Mouse (Mus musculus): Measurements from ENCODE around the gene Slc32a1. TPM values are rescaled to one million over a fixed set of nuclear protein-coding genes. Genes with fewer than 3 reads are reported as not detected.

Gene Slc32a1
- polyA plus RNA-seq, 1 experiment: 93.9 TPM

DNA sequence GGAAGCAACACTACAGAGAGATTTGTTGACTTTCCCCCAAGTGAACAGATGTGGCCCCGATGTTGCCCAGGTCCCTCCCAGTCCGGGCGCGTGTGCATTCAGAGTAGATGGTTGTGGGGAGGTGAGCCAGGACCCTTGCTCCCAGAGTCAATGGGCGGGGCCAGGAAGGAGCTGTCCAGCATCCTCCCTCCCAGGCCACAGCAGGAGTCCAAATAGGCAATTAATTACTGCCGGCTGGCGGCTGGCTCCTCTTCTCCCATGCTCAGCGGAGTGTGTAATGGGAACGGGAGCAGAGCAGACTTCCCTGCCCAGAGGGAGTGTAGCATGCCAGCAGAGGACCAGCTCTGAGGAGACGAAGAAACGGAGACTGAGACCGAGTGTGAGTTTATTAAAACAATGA lies 15.5 kb upstream of the Slc32a1 start:
- TF ChIP-seq CTCF (IDR thresholded peaks at IDR 0.05; ENCODE audit: borderline replicate concordance, extremely low read depth, insufficient read depth, insufficient read length) (no peak), POLR2A (IDR thresholded peaks at IDR 0.05; ENCODE audit: borderline replicate concordance, extremely low read depth, insufficient read depth, insufficient read length, poor library complexity, severe bottlenecking) (no peak)
- peak; percentile 91 for DNase-seq (ENCODE audit: low read depth)

DNA sequence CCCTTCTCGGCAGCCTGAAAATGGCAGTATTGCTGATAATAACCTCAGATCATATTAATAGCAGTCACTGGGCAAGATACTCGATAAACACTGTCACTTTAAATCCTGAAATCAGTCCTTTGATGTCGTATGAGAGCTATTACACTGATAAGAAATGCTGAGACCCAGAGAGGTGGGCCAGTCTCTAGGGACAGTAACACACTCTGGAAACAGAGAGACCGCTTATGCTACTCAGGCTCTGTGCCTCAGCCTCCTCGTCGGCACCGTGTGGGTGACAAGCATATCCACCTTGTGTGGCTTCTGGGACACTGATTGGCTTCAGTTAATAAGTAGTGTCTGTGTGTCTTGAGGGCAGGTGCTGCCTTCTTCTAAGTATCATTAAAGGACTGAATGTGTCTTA lies 15.0 kb upstream of the Slc32a1 start:
- DNase-seq (ENCODE audit: low read depth): peak; percentile 45
- TF ChIP-seq CTCF (IDR thresholded peaks at IDR 0.05; ENCODE audit: borderline replicate concordance, extremely low read depth, insufficient read depth, insufficient read length): no peak
- no peak for TF ChIP-seq POLR2A (IDR thresholded peaks at IDR 0.05; ENCODE audit: borderline replicate concordance, extremely low read depth, insufficient read depth, insufficient read length, poor library complexity, severe bottlenecking)

GRCm38 (mm10) chr2:158596803-158597202 lies 13.8 kb upstream of the Slc32a1 start:
- TF ChIP-seq CTCF (IDR thresholded peaks at IDR 0.05; ENCODE audit: borderline replicate concordance, extremely low read depth, insufficient read depth, insufficient read length) (no peak), POLR2A (IDR thresholded peaks at IDR 0.05; ENCODE audit: borderline replicate concordance, extremely low read depth, insufficient read depth, insufficient read length, poor library complexity, severe bottlenecking) (no peak)
- no peak for DNase-seq (ENCODE audit: low read depth)

- DNase-seq (ENCODE audit: low read depth): peak; percentile 82
Observed at GRCm38 (mm10) chr2:158600517-158600916, 10.1 kb upstream of the Slc32a1 start.

GRCm38 (mm10) chr2:158601326-158601725 lies 9.2 kb upstream of the Slc32a1 start:
- DNase-seq (ENCODE audit: low read depth): no peak
- TF ChIP-seq POLR2A (IDR thresholded peaks at IDR 0.05; ENCODE audit: borderline replicate concordance, extremely low read depth, insufficient read depth, insufficient read length, poor library complexity, severe bottlenecking) (no peak), CTCF (IDR thresholded peaks at IDR 0.05; ENCODE audit: borderline replicate concordance, extremely low read depth, insufficient read depth, insufficient read length) (no peak)

More at GRCm38 (mm10) chr2:158600517-158600916, 10.1 kb upstream of the Slc32a1 start:
- TF ChIP-seq POLR2A (IDR thresholded peaks at IDR 0.05; ENCODE audit: borderline replicate concordance, extremely low read depth, insufficient read depth, insufficient read length, poor library complexity, severe bottlenecking): no peak
- TF ChIP-seq CTCF (IDR thresholded peaks at IDR 0.05; ENCODE audit: borderline replicate concordance, extremely low read depth, insufficient read depth, insufficient read length): no peak

- DNase-seq (ENCODE audit: low read depth): peak; percentile 83
- TF ChIP-seq POLR2A (IDR thresholded peaks at IDR 0.05; ENCODE audit: borderline replicate concordance, extremely low read depth, insufficient read depth, insufficient read length, poor library complexity, severe bottlenecking) (no peak), CTCF (IDR thresholded peaks at IDR 0.05; ENCODE audit: borderline replicate concordance, extremely low read depth, insufficient read depth, insufficient read length) (no peak)
Observed at GRCm38 (mm10) chr2:158602663-158603062, 7.9 kb upstream of the Slc32a1 start.

DNA sequence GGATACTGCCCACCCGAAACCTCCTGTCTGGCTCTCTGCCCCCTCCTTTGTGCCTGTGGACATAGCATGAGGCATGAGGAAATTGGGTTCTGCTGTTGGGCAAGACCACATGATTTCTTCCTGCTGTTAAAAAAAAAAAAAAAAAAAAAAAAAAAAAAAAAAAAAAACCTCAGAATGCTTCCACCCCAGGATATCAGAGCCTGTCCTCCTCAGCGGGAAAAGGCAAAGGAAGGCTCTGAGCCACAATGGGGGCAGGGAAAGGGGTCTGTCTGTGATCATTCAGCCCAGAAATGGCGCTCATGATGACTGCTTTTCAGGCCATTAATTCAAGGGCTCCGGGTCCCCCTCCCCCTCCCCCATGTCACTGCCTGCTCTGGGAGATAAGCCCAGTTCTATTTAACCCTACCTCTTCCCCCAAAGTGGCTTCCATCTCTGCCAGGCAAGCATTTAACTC lies 4.0 kb upstream of the Slc32a1 start:
- no peak for TF ChIP-seq POLR2A (IDR thresholded peaks at IDR 0.05; ENCODE audit: borderline replicate concordance, extremely low read depth, insufficient read depth, insufficient read length, poor library complexity, severe bottlenecking)
- DNase-seq (ENCODE audit: low read depth): peak; percentile 95

GRCm38 (mm10) chr2:158609681-158610080 lies 886 bp upstream of the Slc32a1 start:
- no peak for TF ChIP-seq CTCF (IDR thresholded peaks at IDR 0.05; ENCODE audit: borderline replicate concordance, extremely low read depth, insufficient read depth, insufficient read length)
- no peak for TF ChIP-seq POLR2A (IDR thresholded peaks at IDR 0.05; ENCODE audit: borderline replicate concordance, extremely low read depth, insufficient read depth, insufficient read length, poor library complexity, severe bottlenecking)
- DNase-seq (ENCODE audit: low read depth): peak; percentile 72

DNA sequence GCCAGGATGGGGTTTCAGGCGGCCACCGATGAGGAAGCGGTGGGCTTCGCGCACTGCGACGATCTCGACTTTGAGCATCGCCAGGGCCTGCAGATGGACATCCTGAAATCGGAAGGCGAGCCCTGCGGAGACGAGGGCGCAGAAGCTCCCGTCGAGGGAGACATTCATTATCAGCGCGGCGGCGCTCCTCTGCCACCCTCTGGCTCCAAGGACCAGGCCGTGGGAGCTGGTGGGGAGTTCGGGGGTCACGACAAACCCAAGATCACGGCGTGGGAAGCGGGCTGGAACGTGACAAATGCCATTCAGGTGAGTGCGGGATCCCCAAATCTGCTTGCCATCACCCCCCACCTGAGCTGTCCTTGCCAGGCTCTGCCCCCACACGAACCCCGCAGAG lies 756 bp downstream of the Slc32a1 start:
- no peak for DNase-seq (ENCODE audit: low read depth)
- TF ChIP-seq CTCF (IDR thresholded peaks at IDR 0.05; ENCODE audit: borderline replicate concordance, extremely low read depth, insufficient read depth, insufficient read length) (no peak), POLR2A (IDR thresholded peaks at IDR 0.05; ENCODE audit: borderline replicate concordance, extremely low read depth, insufficient read depth, insufficient read length, poor library complexity, severe bottlenecking) (no peak)

- TF ChIP-seq CTCF (IDR thresholded peaks at IDR 0.05; ENCODE audit: borderline replicate concordance, extremely low read depth, insufficient read depth, insufficient read length): no peak
- no peak for TF ChIP-seq POLR2A (IDR thresholded peaks at IDR 0.05; ENCODE audit: borderline replicate concordance, extremely low read depth, insufficient read depth, insufficient read length, poor library complexity, severe bottlenecking)
- DNase-seq (ENCODE audit: low read depth): no peak
Observed at GRCm38 (mm10) chr2:158611726-158612670, 1.4 kb downstream of the Slc32a1 start.

DNA sequence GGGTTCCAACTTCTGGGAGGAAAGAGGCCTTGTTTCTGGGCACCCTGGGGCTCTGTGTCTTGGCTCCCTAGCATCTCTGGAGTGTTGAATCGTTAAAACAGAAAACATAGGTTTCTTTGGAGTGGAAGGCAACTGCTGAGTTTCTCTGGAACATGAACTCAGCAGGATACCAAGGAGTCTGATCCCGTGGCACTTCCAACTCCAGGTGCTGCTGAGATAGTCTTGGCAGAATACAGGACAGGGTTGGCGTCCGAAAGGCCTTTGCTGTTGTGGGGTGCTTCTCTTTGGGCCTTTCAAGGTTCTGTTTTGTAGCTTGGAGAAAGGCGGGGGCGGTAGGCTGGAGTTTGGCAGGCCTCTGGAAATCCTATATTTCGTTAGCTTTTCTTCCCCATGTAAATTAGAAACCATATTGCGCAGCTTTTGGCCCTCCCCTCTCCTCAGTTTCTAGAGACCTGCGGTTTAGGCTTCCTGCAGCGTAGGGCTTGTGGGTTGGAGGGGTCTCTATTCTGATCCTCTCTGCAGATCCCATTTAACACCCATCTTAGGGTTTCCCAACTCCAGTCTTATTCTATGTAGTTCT lies 2.2 kb downstream of the Slc32a1 start:
- DNase-seq (ENCODE audit: low read depth): no peak
- TF ChIP-seq POLR2A (IDR thresholded peaks at IDR 0.05; ENCODE audit: borderline replicate concordance, extremely low read depth, insufficient read depth, insufficient read length, poor library complexity, severe bottlenecking): no peak
- no peak for TF ChIP-seq CTCF (IDR thresholded peaks at IDR 0.05; ENCODE audit: borderline replicate concordance, extremely low read depth, insufficient read depth, insufficient read length)
